Mouse (Mus musculus) midbrain, embryonic 12.5 days (tissue): Measurements from ENCODE around the gene Pcdh15. TPM values are rescaled to one million over a fixed set of nuclear protein-coding genes. Genes with fewer than 3 reads are reported as not detected.

ENCODE experiments used
- ATAC-seq: fragments of 200-750 bp; cut with Nextera tagmentation; 2 replicates; pipeline ENCODE4 v1.8.0; 2017; ENCODE audit warnings: low read depth, moderate TSS enrichment, moderate library complexity; ENCODE audit not compliant: low FRiP score
- H3K27ac ChIP-seq: fragments of 300-500 bp; sonication (generic); replicated peaks from 2 replicates; pipeline ENCODE4 v1.5.1; 2016; ENCODE audit warnings: mild to moderate bottlenecking
- H3K27me3 ChIP-seq: fragments of 300-500 bp; sonication (generic); 2 replicates; pipeline ENCODE4 v1.6.1; 2016; ENCODE audit warnings: mild to moderate bottlenecking
- H3K36me3 ChIP-seq: fragments of 300-500 bp; sonication (generic); 2 replicates; pipeline ENCODE4 v1.6.1; 2016
- H3K4me1 ChIP-seq: fragments of 300-500 bp; sonication (generic); 2 replicates; pipeline ENCODE4 v1.6.1; 2016
- H3K4me2 ChIP-seq: fragments of 300-500 bp; sonication (generic); replicated peaks from 2 replicates; pipeline ENCODE4 v1.6.1; 2016; ENCODE audit warnings: mild to moderate bottlenecking, moderate library complexity
- H3K4me3 ChIP-seq: fragments of 300-500 bp; sonication (generic); 2 replicates; pipeline ENCODE4 v1.5.1; 2016; ENCODE audit warnings: mild to moderate bottlenecking
- H3K9ac ChIP-seq: fragments of 300-500 bp; sonication (generic); replicated peaks from 2 replicates; pipeline ENCODE4 v1.6.1; 2016; ENCODE audit warnings: mild to moderate bottlenecking, moderate library complexity
- H3K9me3 ChIP-seq: fragments of 300-500 bp; sonication (generic); 2 replicates; pipeline ENCODE4 v1.6.1; 2016; ENCODE audit warnings: mild to moderate bottlenecking
- WGBS: fragments of 180-500 bp; shearing (Covaris S2); methylation state at CpG from one replicate; pipeline ENCODE4 v1.1.7; 2016; 5-methylcytosine and 5-hydroxymethylcytosine counted together
- polyA plus RNA-seq: library from polyadenylated mRNA; unstranded; fragments of >200 nt; fragmentation: Nextera tagmentation; extraction: Ambion mirVana; gene quantifications from 2 replicates; pipeline ENCODE4 v1.2.1, GENCODE M21; 2016

The Pcdh15 gene
- polyA plus RNA-seq, 1 experiment from 2014 or later: 2.6 TPM

GRCm38 (mm10) chr10:74098296-74098695 is 999.2 kb downstream of the Pcdh15 start:
- Histone ChIP-seq H3K4me2 (no peak overlapping the region), H3K27ac (no peak overlapping the region), H3K4me3 (no peak overlapping the region), H3K36me3 (no peaks in the 10 kb centered on the region), H3K9ac (no peak overlapping the region), H3K27me3 (no peaks in the 10 kb centered on the region), H3K9me3 (no peaks in the 10 kb centered on the region), H3K4me1 (no peaks in the 10 kb centered on the region)
- no peak for ATAC-seq
- 94% methylated on average over 1 of the region's 1 CpGs for WGBS

DNA sequence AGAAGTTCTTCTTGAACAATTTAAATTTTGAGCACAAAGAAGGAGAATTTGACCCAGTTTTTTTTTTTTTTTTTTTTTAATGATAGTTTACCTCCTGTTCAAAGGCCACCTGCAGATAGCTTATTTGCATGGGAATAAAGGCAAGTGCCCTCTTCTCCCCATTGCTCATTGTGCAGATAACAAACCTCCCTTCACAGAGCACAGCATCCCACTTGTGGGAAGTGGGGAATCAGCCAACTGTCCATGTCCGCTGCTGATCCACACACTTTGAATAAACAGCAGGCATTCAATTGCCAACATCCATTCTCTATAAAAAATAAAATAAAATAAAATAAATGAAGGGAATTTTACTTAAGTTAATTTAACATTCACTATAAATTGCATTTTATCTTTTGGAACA is 1015.0 kb downstream of the Pcdh15 start:
- no peak overlapping the region for H3K4me2 ChIP-seq
- H3K27me3 ChIP-seq: no peaks in the 10 kb centered on the region
- H3K4me3 ChIP-seq: no peak overlapping the region
- H3K27ac ChIP-seq: no peak overlapping the region
- H3K9me3 ChIP-seq: no peaks in the 10 kb centered on the region
- H3K4me1 ChIP-seq: no peaks in the 10 kb centered on the region
- H3K36me3 ChIP-seq: no peaks in the 10 kb centered on the region
- WGBS: 40% methylated on average over 1 of the region's 1 CpGs
- H3K9ac ChIP-seq: no peak overlapping the region
- ATAC-seq: no peak

- no peaks in the 10 kb centered on the region for H3K4me1 ChIP-seq
- H3K9me3 ChIP-seq: no peaks in the 10 kb centered on the region
- H3K4me3 ChIP-seq: no peak overlapping the region
- H3K27me3 ChIP-seq: no peaks in the 10 kb centered on the region
- no peak overlapping the region for H3K4me2 ChIP-seq
- H3K27ac ChIP-seq: no peak overlapping the region
- ATAC-seq: no peak
- H3K9ac ChIP-seq: no peak overlapping the region
- H3K36me3 ChIP-seq: no peaks in the 10 kb centered on the region
- 68% methylated on average over 1 of the region's 1 CpGs for WGBS
Measured at GRCm38 (mm10) chr10:74116817-74117216, 1017.7 kb downstream of the Pcdh15 start.

GRCm38 (mm10) chr10:74123421-74123820 is 1024.3 kb downstream of the Pcdh15 start:
- 91% methylated on average over 4 of the region's 4 CpGs for WGBS
- Histone ChIP-seq H3K9ac (no peak overlapping the region), H3K4me1 (no peaks in the 10 kb centered on the region), H3K4me2 (no peak overlapping the region), H3K4me3 (no peak overlapping the region), H3K27ac (no peak overlapping the region), H3K27me3 (no peaks in the 10 kb centered on the region), H3K9me3 (no peaks in the 10 kb centered on the region), H3K36me3 (no peaks in the 10 kb centered on the region)
- no peak for ATAC-seq

DNA sequence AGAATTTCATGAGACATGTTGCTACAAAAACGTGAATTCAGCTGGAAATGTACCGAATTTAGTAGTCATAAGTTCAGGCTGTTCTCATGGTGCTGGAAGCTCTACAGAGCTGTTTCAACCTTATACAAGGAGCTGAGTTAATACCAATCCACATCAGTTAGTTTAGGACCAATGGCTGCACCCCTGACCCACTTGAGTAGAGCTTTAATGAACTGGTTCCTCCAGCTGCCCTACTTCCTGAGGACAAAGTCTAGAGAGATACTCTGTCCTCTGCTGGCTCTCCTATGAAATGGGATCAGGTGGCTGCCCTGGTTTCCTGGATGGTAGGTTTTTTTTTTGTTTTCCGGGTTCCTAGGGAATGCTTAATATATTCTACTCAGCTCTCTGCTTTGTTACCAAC is 1030.0 kb downstream of the Pcdh15 start:
- Histone ChIP-seq H3K9ac (no peak overlapping the region), H3K4me3 (no peak overlapping the region), H3K4me1 (no peaks in the 10 kb centered on the region), H3K4me2 (no peak overlapping the region), H3K36me3 (no peaks in the 10 kb centered on the region), H3K9me3 (no peaks in the 10 kb centered on the region), H3K27ac (no peak overlapping the region), H3K27me3 (no peaks in the 10 kb centered on the region)
- no peak for ATAC-seq
- 87% methylated on average over 3 of the region's 3 CpGs for WGBS

GRCm38 (mm10) chr10:74129665-74130064 is 1030.5 kb downstream of the Pcdh15 start:
- no peaks in the 10 kb centered on the region for H3K27me3 ChIP-seq

DNA sequence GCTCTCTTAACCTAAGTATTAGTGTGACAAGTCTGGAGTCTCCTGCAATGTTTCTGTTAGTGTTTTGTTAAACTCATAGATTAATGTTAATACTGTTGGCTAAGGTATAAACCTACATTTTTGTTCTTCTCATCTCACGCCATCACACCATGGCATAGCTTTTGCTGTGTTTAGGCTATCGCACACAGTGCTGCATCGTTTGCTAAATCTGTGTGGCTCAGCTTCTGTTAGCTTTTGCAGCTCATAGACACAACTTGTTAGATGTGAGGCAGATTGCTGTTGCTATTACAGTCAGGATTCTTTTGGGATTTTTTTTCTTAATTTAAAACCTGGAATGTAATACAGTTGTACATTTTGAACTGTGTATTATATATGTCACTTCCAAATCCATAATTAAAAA is 1031.7 kb downstream of the Pcdh15 start:
- Histone ChIP-seq H3K9ac (no peak overlapping the region), H3K36me3 (no peaks in the 10 kb centered on the region), H3K4me3 (no peak overlapping the region), H3K27me3 (no peaks in the 10 kb centered on the region), H3K9me3 (no peaks in the 10 kb centered on the region), H3K4me1 (no peaks in the 10 kb centered on the region), H3K4me2 (no peak overlapping the region), H3K27ac (no peak overlapping the region)
- ATAC-seq: no peak
- WGBS: 95% methylated on average over 3 of the region's 3 CpGs

More at GRCm38 (mm10) chr10:74129665-74130064, 1030.5 kb downstream of the Pcdh15 start:
- H3K9me3 ChIP-seq: no peaks in the 10 kb centered on the region
- no peak for ATAC-seq
- H3K4me3 ChIP-seq: no peak overlapping the region
- no peak overlapping the region for H3K9ac ChIP-seq
- H3K4me2 ChIP-seq: no peak overlapping the region
- H3K27ac ChIP-seq: no peak overlapping the region
- no peaks in the 10 kb centered on the region for H3K36me3 ChIP-seq
- H3K4me1 ChIP-seq: no peaks in the 10 kb centered on the region

DNA sequence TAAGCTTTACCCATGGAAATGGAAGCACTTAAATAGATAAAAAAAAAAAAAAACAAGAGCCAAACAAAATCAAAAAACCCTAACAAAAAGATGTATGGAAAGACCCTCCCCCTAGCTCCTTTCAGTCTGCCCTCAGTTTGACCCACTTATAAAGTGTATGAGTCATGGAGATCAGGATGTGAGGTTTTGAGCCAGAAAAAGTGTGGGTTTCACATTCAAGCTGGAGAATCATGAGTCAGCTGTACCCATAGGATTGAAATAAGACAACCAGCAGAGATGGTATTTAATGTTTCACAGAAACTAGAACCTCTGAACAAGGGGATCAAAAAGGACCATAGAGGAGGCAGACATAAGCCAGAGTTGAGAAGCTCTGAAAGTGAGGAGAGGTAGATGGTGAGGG is 1048.8 kb downstream of the Pcdh15 start:
- H3K27me3 ChIP-seq: no peaks in the 10 kb centered on the region
- no peak overlapping the region for H3K4me2 ChIP-seq
- no peak overlapping the region for H3K4me3 ChIP-seq
- H3K4me1 ChIP-seq: no peaks in the 10 kb centered on the region
- no peaks in the 10 kb centered on the region for H3K9me3 ChIP-seq
- no peak for ATAC-seq
- H3K36me3 ChIP-seq: no peaks in the 10 kb centered on the region
- no peak overlapping the region for H3K27ac ChIP-seq
- no peak overlapping the region for H3K9ac ChIP-seq

DNA sequence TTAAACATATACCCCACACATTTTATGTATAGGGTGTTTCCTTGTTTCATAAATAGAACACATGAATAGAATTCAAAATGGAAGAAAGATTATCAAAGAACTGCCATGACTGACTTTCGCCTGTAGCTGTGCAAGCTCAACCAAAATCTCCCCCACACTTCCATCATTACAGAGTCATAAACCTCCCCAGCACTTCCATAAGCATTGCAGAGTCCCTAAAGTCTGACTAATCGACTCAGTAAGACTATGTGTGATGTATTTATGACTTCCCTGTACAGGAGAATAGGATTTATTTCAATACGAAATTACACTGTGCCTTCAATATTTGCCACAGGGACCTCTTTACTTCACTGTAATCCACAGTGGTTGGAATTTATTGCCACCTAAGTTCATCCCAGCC is 1082.8 kb downstream of the Pcdh15 start:
- Histone ChIP-seq H3K27ac (no peak overlapping the region), H3K36me3 (no peaks in the 10 kb centered on the region), H3K9me3 (no peaks in the 10 kb centered on the region), H3K27me3 (no peaks in the 10 kb centered on the region), H3K4me3 (no peak overlapping the region), H3K4me2 (no peak overlapping the region), H3K4me1 (no peaks in the 10 kb centered on the region), H3K9ac (no peak overlapping the region)
- WGBS: 73% methylated on average over 3 of the region's 3 CpGs
- ATAC-seq: no peak

DNA sequence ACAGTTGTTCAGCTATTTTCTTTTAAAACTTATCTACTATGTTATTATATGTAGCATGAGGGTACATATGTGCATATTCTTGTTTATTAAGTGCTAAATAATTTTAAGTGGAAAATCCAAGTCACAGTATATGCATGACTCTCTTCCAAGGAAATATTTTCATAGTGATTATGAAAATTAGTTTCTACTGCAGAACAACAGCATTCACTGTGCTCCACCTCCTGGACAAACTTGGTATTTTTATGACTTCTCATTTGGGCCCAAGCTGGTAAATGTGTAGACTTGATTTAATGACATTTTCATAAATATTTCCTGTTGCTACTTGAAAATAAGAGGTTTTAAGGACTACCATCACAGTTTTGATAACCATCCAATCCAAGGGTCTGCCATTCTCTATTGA is 1104.5 kb downstream of the Pcdh15 start:
- Histone ChIP-seq H3K4me1 (no peaks in the 10 kb centered on the region), H3K9ac (no peak overlapping the region), H3K27ac (no peak overlapping the region), H3K9me3 (no peaks in the 10 kb centered on the region), H3K27me3 (no peaks in the 10 kb centered on the region), H3K36me3 (no peaks in the 10 kb centered on the region), H3K4me2 (no peak overlapping the region), H3K4me3 (no peak overlapping the region)
- ATAC-seq: peak; percentile 52

- Histone ChIP-seq H3K27me3 (no peaks in the 10 kb centered on the region), H3K4me3 (no peak overlapping the region), H3K4me2 (no peak overlapping the region), H3K9me3 (no peaks in the 10 kb centered on the region), H3K27ac (no peak overlapping the region), H3K4me1 (no peaks in the 10 kb centered on the region), H3K9ac (no peak overlapping the region), H3K36me3 (no peaks in the 10 kb centered on the region)
- WGBS: 42% methylated on average over 1 of the region's 1 CpGs
- ATAC-seq: no peak
Measured at GRCm38 (mm10) chr10:74217268-74217667, 1118.1 kb downstream of the Pcdh15 start.

- Histone ChIP-seq H3K27ac (no peak overlapping the region), H3K4me2 (no peak overlapping the region), H3K4me3 (no peak overlapping the region), H3K36me3 (no peaks in the 10 kb centered on the region), H3K27me3 (no peaks in the 10 kb centered on the region), H3K4me1 (no peaks in the 10 kb centered on the region), H3K9me3 (no peaks in the 10 kb centered on the region), H3K9ac (no peak overlapping the region)
- WGBS: 79% methylated on average over 2 of the region's 2 CpGs
- no peak for ATAC-seq
Measured at GRCm38 (mm10) chr10:74220439-74220838, 1121.3 kb downstream of the Pcdh15 start.

- ATAC-seq: peak; percentile 47; the same call in 1 of the 2 replicates
- Histone ChIP-seq H3K4me1 (no peaks in the 10 kb centered on the region), H3K36me3 (no peaks in the 10 kb centered on the region), H3K27me3 (no peaks in the 10 kb centered on the region), H3K9ac (no peak overlapping the region), H3K9me3 (no peaks in the 10 kb centered on the region), H3K4me2 (no peak overlapping the region), H3K27ac (no peak overlapping the region), H3K4me3 (no peak overlapping the region)
- WGBS: 83% methylated on average over 15 of the region's 15 CpGs
Measured at GRCm38 (mm10) chr10:74257716-74258446, 1158.7 kb downstream of the Pcdh15 start.
